Mouse (Mus musculus): ENCODE results near the gene Henmt1.

The Henmt1 gene

GRCm38 (mm10) chr3:108940001-108940633, 444 bp downstream of the Henmt1 start, which contains the start of gene Gm9857:
Gm9857 (minus strand) TSS chr3:108940445.
- DNase-seq (ENCODE audit: inconsistent ontology term), result no peak

DNA sequence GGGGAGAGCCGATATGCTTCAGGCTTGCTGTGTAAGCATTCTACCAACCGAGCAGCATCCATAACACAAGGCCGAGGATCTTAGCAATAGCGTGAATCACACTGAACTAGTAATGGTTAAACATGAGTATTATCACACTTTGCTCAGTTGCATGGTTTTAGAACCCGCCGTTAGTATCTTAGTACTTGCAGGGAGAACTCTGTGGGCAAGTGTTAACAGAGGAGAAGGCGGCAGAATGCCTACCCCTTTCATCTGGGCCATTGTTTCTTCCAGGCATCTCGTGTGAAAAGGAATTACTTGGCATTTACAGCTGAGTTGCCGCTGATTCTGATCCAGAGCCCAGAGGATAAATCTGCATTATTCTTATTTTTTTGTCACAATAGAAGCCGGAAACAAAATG, 1.3 kb downstream of the Henmt1 start:
- no peak for DNase-seq (ENCODE audit: inconsistent ontology term)

GRCm38 (mm10) chr3:108957976-108958375, 18.3 kb downstream of the Henmt1 start:
- DNase-seq (ENCODE audit: inconsistent ontology term), result peak; percentile 65

DNA sequence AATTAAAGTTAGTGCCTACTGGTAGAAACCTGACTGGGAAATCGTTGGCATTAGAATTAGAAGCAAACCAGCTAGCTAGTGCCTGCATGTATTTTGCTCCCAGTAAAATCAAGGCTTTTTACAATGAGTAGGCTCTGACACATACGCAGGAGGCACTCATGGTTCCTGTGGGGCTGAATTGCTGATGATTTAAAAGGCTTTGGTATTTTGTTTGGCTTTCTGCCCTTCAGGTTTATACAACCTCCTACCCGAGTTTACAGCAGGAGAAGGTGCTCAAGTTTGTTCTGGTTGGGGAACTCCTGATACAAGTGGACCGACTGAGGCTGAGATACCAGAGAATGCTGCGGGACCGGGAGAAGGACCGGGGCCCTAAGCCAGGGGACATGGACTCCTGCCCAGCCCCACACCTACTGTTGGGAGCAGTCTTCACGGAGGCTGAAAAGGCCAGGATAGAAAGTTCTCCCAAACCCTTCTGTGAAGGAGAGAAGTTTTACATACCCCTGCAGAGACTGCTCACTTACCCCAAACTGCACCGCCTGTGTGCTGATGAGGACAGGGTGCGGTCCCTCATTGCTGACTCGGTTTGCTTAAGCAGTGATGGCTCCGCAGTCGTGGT, 20.1 kb downstream of the Henmt1 start:
- DNase-seq (ENCODE audit: inconsistent ontology term), result no peak

DNA sequence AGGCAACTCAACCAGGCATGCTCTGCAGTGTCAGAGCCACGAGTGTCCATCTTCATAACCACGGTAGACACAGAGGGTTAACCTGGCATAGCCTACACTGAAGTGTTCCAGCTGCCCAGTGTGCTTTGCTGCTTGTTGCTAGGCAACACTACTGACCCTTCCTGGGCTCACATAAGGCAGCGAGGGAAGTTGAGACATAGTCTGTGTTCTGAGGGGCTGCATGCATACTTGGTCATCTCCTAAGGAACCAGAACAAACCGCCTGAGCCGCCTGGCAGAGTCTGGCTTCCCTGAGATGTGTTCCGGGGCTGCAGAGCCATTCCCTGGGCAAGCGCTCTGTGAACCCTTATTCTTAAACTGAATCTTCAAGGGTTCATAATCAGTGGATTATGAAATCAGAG, 21.6 kb downstream of the Henmt1 start:
- no peak for DNase-seq (ENCODE audit: inconsistent ontology term)

GRCm38 (mm10) chr3:108961655-108962054, 22.0 kb downstream of the Henmt1 start:
- DNase-seq (ENCODE audit: inconsistent ontology term), result no peak

GRCm38 (mm10) chr3:108963278-108963677, 23.6 kb downstream of the Henmt1 start:
- DNase-seq (ENCODE audit: inconsistent ontology term), result no peak

DNA sequence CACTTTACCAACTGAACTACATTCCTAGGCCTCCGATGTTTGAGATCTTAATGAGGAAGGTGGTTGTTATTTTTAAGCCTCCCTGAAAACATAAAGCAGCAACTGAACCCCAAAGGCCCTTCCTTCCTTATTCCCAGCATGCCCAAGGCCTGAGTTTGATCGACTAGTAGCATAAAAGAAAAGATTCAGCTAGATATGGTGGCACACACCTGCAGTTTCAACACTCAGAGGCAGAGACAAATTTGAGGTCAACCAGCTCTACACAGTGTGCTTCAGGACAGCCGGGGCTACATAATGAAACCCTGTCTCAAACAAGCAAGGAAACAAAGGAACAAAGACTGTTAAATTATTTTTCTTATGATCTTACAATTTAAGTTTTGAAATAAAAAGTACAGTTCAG, 24.1 kb downstream of the Henmt1 start:
- DNase-seq (ENCODE audit: inconsistent ontology term), result no peak

DNA sequence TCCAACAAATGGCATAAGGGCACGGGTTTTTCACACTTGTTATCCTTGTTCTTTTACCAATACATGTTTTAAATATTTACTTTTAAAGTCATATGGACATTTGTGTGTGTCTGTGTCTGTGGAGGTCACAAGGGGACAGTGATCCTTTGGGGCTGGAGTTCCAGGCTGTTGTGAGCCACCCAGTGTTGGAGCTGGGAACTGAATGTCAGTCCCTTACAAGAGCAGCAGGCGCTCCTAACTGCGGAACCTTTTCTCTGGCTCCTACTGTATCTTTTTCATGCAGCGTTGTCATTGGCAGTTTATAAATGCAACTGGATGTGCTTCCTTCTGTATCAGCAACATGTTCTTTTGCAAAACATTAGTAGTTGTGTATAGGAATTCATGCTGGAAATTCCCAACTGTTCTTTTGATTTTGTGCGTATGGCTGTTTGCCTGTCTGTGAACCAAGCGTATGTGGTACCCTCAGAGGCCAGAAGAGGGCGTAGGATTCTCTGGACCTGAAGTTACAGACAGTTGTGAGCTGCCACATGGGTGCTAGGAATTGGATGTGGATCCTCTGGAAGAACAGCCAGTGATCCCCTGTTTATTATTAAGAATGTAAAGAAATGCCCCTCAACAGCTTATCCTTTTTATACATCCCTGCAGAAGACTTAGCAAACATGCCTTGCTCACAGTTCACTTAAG, 24.8 kb downstream of the Henmt1 start:
- no peak for DNase-seq (ENCODE audit: inconsistent ontology term)

DNA sequence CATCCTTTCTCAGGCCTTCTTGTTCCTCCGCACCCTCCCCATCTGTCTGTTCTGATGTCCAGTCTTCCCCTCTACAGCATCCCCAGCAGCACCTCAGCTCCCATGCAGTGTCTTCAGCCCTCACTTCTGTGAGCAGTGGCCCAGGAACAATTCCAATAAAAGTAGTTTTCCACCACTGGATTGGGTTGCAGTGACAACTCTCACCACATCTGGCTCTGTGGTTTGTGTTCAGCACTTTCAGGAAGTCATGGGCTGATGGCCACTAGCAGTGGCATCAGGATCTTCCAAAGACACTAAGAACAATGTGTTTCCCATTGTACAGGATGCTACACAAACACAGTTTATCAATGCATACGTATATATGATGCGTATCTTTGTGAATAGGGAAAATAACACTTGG, 26.4 kb downstream of the Henmt1 start:
- DNase-seq (ENCODE audit: inconsistent ontology term), result no peak

GRCm38 (mm10) chr3:108973980-108974660, 34.4 kb downstream of the Henmt1 start:
- no peak for DNase-seq (ENCODE audit: inconsistent ontology term)

GRCm38 (mm10) chr3:108974920-108975485, 35.3 kb downstream of the Henmt1 start:
- no peak for DNase-seq (ENCODE audit: inconsistent ontology term)

GRCm38 (mm10) chr3:108977340-108978030, 37.8 kb downstream of the Henmt1 start:
- no peak for DNase-seq (ENCODE audit: inconsistent ontology term)

DNA sequence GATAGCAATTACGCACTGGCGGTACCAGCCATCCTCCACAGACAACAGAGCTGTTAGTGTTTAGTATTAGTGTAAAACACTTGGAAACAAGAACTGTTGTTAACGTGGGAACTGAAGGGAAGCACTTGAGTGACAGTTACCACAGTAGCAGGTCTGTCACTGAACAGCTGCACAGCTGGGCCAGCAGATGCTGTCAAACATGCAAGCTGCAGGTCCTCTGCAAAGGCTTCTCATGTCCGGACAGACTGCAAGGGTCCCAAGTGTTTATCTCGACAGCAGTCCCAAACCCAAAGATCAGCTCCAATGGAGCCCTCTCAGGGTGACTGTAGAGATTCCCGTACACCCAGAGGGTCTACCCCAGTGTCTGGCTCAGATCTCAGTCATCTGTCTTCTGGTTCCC, 42.3 kb downstream of the Henmt1 start:
- DNase-seq (ENCODE audit: inconsistent ontology term), result no peak

DNA sequence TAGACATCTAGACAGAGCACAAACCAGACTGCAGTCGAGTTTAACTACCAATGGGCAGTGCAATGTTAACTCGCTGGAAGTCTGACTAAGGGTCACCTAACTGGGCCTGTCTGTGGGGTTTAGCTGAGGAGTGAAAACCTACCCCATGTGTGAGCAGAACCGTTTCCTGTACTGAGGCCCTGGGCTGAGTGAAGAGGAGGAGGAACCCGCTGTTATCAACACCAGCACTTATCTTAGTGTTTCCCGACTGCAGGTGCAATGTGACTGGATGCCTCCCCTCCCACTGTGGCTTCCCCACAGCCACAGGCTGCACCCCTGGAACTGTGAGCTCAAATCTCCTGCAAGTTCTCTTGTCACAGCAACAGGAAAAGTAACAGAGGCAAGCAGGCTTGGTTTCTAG, 44.3 kb downstream of the Henmt1 start:
- no peak for DNase-seq (ENCODE audit: inconsistent ontology term)

DNA sequence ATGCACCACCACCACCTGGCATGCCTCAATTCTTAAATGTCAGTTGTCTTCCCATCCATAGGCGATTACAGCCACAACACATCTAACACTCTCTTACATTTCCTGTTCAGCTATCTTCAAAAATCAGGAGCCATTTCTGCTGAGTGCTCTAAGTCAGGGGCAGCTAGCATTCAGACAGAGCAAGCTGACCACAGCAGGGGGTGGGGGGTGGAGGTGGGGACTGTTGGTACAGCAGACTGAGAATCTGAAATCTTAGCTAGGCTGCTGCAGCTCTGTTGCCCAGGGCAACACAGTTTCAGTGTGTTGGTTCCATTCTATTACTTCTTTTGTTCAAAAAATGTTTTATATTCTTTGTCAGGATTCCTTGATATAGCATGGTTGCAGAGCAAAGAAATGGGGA, 46.9 kb downstream of the Henmt1 start:
- DNase-seq (ENCODE audit: inconsistent ontology term), result peak; percentile 15

GRCm38 (mm10) chr3:108987009-108987659, 47.5 kb downstream of the Henmt1 start:
- DNase-seq (ENCODE audit: inconsistent ontology term), result no peak

GRCm38 (mm10) chr3:108989971-108990548, 50.4 kb downstream of the Henmt1 start:
- no peak for DNase-seq (ENCODE audit: inconsistent ontology term)

DNA sequence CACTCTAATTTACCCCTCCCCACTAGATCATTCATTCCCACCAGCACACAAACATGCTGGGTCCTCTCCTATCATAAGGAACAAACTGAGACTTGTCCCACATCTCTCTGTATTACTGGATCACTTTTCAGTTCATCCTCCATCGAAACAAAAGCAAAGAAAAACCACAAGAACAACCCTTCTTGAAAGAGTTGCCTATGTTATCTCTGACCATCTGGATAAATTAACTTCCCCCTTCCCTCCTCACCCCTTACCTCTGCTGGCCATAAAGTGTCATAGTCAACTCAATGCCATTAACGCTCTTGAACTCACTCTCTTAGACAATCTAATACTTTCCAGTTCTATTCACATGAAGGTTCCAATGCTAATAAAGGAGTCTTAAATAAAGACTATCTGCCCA, 54.8 kb downstream of the Henmt1 start:
- no peak for DNase-seq (ENCODE audit: inconsistent ontology term)

- DNase-seq (ENCODE audit: inconsistent ontology term), result no peak
These were observed 55.7 kb downstream of the Henmt1 start for GRCm38 (mm10) chr3:108995379-108995778.

DNA sequence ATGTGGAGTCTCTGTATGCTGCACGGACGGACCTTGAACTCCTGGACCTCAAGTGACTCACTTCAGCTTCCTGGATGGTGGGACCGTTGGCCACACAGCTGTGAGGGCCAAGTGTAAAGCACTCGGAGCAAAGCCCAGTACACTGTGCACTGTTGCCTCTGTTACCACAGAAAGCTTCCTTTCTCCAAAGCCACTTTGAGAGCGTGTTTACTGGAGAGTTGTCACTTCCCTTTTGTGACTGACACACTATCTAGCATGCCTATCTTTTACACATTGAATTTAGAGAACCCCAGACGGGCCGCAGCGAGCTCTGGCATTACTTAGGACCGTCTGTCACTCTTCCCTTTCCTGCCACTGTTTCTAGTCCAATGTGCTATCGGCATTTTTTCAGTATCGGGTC, 57.6 kb downstream of the Henmt1 start:
- DNase-seq (ENCODE audit: inconsistent ontology term), result no peak

Data from Muller cell, postnatal 12 days (primary cell).